Mouse (Mus musculus) stomach, postnatal 0 days (tissue): ENCODE measurements at regions not wholly inside any gene's neighbourhood (a gene's known extent, or its start where the extent isn't known, plus 50 kb on each side); places are given as distances from the start of the nearest gene placed in this dataset.

Experiments used
- CTCF ChIP-seq: IDR thresholded peaks from 2 replicates; pipeline ENCODE4 v1.5.1; 2016; ENCODE audit warnings: antibody characterized with exemption, low read depth, mild to moderate bottlenecking, moderate library complexity
- EP300 ChIP-seq: optimal IDR thresholded peaks from 2 replicates; pipeline ENCODE3; 2016; ENCODE audit warnings: antibody characterized with exemption

- TF ChIP-seq CTCF (no peak), EP300 (no peak)
Measured at GRCm38 (mm10) chr12:21531766-21532165, 114.3 kb upstream of the Ywhaq start.
